ENCODE assay signal across 10 mouse cellular contexts in the genomic region with DNA sequence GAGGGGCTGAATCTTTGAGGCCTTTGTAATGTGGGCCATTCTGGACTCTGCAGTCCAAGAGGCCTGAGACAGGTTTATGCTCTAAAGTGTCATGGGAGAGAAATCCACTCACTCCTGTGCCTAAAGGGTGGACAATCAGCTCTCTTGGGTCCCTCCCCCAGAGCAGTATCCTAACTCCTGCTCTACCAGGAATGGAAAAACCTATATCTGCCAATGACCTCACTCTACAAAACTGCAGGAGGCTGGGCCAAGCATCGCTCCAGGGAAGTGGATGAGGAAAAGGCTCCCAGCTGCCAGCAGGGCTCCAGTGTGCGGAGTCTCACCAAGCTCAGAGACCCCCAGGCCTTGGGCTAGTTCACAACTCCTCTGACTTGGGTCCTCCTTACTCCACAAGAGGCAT.
DNase-seq lines count a peak whose midpoint lies in the region; TF ChIP-seq lines count a peak whose summit lies in the region.
"Had no signal": no experiment of that assay in that cellular context is flagged by ENCODE, and none has a peak within 500 bp of the region (broad histone marks: within the 10 kb centered on the region; RNA-seq: fewer than 3 reads in every experiment).

No protein-coding gene starts in this region.

- peak overlapping the region; percentile 9; the same call in 1 of the 2 replicates for H3K27ac ChIP-seq in small intestine, adult 2 months (ENCODE audit: insufficient read depth, low read depth, low read length)

- TF ChIP-seq POLR2A in lung, adult 2 months (IDR thresholded peaks at IDR 0.05; ENCODE audit: borderline replicate concordance, extremely low read depth, low read depth, low read length) = no peak
- TF ChIP-seq POLR2A in small intestine, adult 2 months (IDR thresholded peaks at IDR 0.05; ENCODE audit: low read depth, low read length) = no peak

- H3K27me3 ChIP-seq in small intestine, adult 2 months (ENCODE audit: control insufficient read depth, insufficient read depth, low read length) = no peaks in the 10 kb centered on the region

- 40% methylated on average over 2 of the region's 2 CpGs for WGBS in lung, adult 2 months
- 42% methylated on average over 2 of the region's 2 CpGs for whole genome bisulfite sequencing in small intestine, adult 2 months

- TF ChIP-seq CTCF in lung, adult 2 months (IDR thresholded peaks at IDR 0.05; ENCODE audit: insufficient read depth, low read length) = no peak
- TF ChIP-seq CTCF in small intestine, adult 2 months (IDR thresholded peaks at IDR 0.05; ENCODE audit: extremely low read depth, insufficient read length, insufficient replicate concordance, low read depth, low read length) = no peak

- no peaks in the 10 kb centered on the region for H3K36me3 ChIP-seq in small intestine, adult 2 months (ENCODE audit: control insufficient read depth, insufficient read depth, low read length)
- H3K36me3 ChIP-seq: G1E had no signal

- peak; percentile 36 to 45 for DNase-seq in lung, adult 18-20 months
- DNase-seq in lung, adult 2 months = no peak
- peak; percentile 73 to 78 for DNase-seq in heart, adult 9 months (ENCODE audit: low spot score in 2 of 2)
- DNase-seq in kidney, postnatal 4 days = peak; percentile 58 to 75
- DNase-seq in thymus, adult 18-20 months = no peak
- DNase-seq in cerebellum, adult 9-11 months = no peak
- DNase-seq in layer of hippocampus, adult 8-10 months (ENCODE audit: low spot score in 2 of 2) = no peak

- peaks cover 11% of the 10 kb centered on the region for H3K4me1 ChIP-seq in lung, adult 2 months (ENCODE audit: control insufficient read depth, insufficient read depth, low read length)
- H3K4me1 ChIP-seq in small intestine, adult 2 months (ENCODE audit: control insufficient read depth, insufficient read depth, insufficient read length, low read length) = peaks cover 12% of the 10 kb centered on the region

- H3K4me3 ChIP-seq in lung, adult 2 months (replicated peaks; ENCODE audit: extremely low read depth, low read depth, low read length) = no peak overlapping the region
- H3K4me3 ChIP-seq in small intestine, adult 2 months (ENCODE audit: low read depth, low read length) = no peak overlapping the region
- H3K4me3 ChIP-seq: erythroblast, embryonic 14.5 days had no signal

Comparison
In these comparisons a context has a peak if more than half of its experiments do, and no peak if none do; other contexts are left out.
1. DNase-seq: peak in lung, adult 18-20 months (2 of 2), heart, adult 9 months (2 of 2) and kidney, postnatal 4 days (2 of 2); none in lung, adult 2 months (single experiment), thymus, adult 18-20 months (0 of 2), cerebellum, adult 9-11 months (single experiment) and layer of hippocampus, adult 8-10 months (0 of 2).